Mouse (Mus musculus) liver, adult 2 months (tissue): Measurements from ENCODE around the gene Cfap97d2. TPM values are rescaled to one million over a fixed set of nuclear protein-coding genes. Genes with fewer than 3 reads are reported as not detected.
A peak's percentile ranks its signal among the peaks of the same experiment; 100 is the strongest.

Source experiments
- DNase-seq: peaks from one replicate; pipeline ENCODE4 v3.0.0-alpha.2; 2011; ENCODE audit warnings: low read depth, low spot score; ENCODE audit errors: extremely low read depth
- H3K27ac ChIP-seq: fragments of 200-500 bp; replicated peaks from 2 replicates; pipeline ENCODE4 v1.5.1; 2012; ENCODE audit warnings: low read depth, mild to moderate bottlenecking, control low read depth, inconsistent platforms, low read length; ENCODE audit not compliant: insufficient read depth
- H3K27me3 ChIP-seq: fragments of 200-500 bp; 2 replicates; pipeline ENCODE4 v1.6.1; 2012; ENCODE audit warnings: mild to moderate bottlenecking, moderate library complexity, low read length, inconsistent platforms; ENCODE audit not compliant: control insufficient read depth, insufficient read depth
- H3K36me3 ChIP-seq: fragments of 200-500 bp; 2 replicates; pipeline ENCODE4 v1.6.1; 2012; ENCODE audit warnings: low read length, inconsistent platforms; ENCODE audit not compliant: control insufficient read depth, insufficient read depth
- H3K4me1 ChIP-seq: fragments of 200-500 bp; 2 replicates; pipeline ENCODE4 v1.6.1; 2011; ENCODE audit warnings: low read length; ENCODE audit not compliant: control insufficient read depth, insufficient read depth
- H3K4me3 ChIP-seq: fragments of 200-500 bp; 2 replicates; pipeline ENCODE4 v1.5.1; 2011; ENCODE audit warnings: low read depth, mild to moderate bottlenecking, control low read depth, low read length, moderate library complexity; ENCODE audit not compliant: insufficient read depth
- H3K79me2 ChIP-seq: fragments of 200-500 bp; 2 replicates; pipeline ENCODE4 v1.6.1; 2012; ENCODE audit warnings: inconsistent platforms, mild to moderate bottlenecking, low read length, moderate library complexity; ENCODE audit not compliant: control insufficient read depth, insufficient read depth
- H3K9ac ChIP-seq: fragments of 200-500 bp; 2 replicates; pipeline ENCODE4 v1.6.1; 2012; ENCODE audit warnings: low read depth, mild to moderate bottlenecking, control low read depth, inconsistent platforms, low read length
- CTCF ChIP-seq: fragments of 200-500 bp; IDR thresholded peaks from 2 replicates; pipeline ENCODE4 v1.5.1; 2011; ENCODE audit warnings: low read depth, low read length, control low read depth
- POLR2A ChIP-seq: fragments of 200-500 bp; IDR thresholded peaks from 2 replicates; pipeline ENCODE4 v1.6.1; 2011; ENCODE audit warnings: low read length, control low read depth; ENCODE audit not compliant: insufficient read depth; ENCODE audit errors: extremely low read depth
- WGBS: fragments of 180-500 bp; shearing (Covaris S2); methylation state at CpG from one replicate; pipeline ENCODE4 v1.1.7; 2018; 5-methylcytosine and 5-hydroxymethylcytosine counted together
- polyA plus RNA-seq: library from polyadenylated mRNA; depleted of rRNA; stranded (reverse); fragments of >200 nt; gene quantifications from 2 replicates; pipeline ENCODE4 v1.2.3, GENCODE M21; 2012; rRNA removed
- total RNA-seq: library from RNA; depleted of rRNA; stranded (reverse); fragments of >200 nt; gene quantifications from 2 replicates; pipeline ENCODE4 v1.2.3, GENCODE M21; 2014; rRNA removed

Cfap97d2 gene
- total RNA-seq (not detected in 2 replicates), polyA plus RNA-seq (not detected in 2 replicates)

- H3K27me3 ChIP-seq = no peaks in the 10 kb centered on the region
- DNase-seq = no peak
- WGBS = 35% methylated on average over 5 of the region's 5 CpGs
- H3K4me3 ChIP-seq = no peak within 1 kb of the TSS
- TF ChIP-seq CTCF (no peak), POLR2A (no peak)
- H3K79me2 ChIP-seq = no peaks in the 10 kb centered on the region
- H3K36me3 ChIP-seq = no peaks in the 10 kb centered on the region
- H3K27ac ChIP-seq = no peak within 1 kb of the TSS
- H3K9ac ChIP-seq = no peak within 1 kb of the TSS
- no peaks in the 10 kb centered on the region for H3K4me1 ChIP-seq
Observed at GRCm38 (mm10) chr8:13705668-13706067, at the start of gene Cfap97d2. Gene Cfap97d2 (plus strand): TSS chr8:13705889.

GRCm38 (mm10) chr8:13657479-13657878 is 48.2 kb upstream of the Cfap97d2 start:
- TF ChIP-seq CTCF = no peak
- no peak for TF ChIP-seq POLR2A
- 80% methylated on average over 12 of the region's 12 CpGs for WGBS
- Histone ChIP-seq H3K9ac (no peak overlapping the region), H3K4me1 (no peaks in the 10 kb centered on the region), H3K27ac (no peak overlapping the region), H3K4me3 (no peak overlapping the region), H3K36me3 (no peaks in the 10 kb centered on the region), H3K79me2 (no peaks in the 10 kb centered on the region), H3K27me3 (no peaks in the 10 kb centered on the region)
- no peak for DNase-seq

- no peak overlapping the region for H3K9ac ChIP-seq
- no peak overlapping the region for H3K27ac ChIP-seq
- H3K4me1 ChIP-seq = no peaks in the 10 kb centered on the region; the same call in 1 of the 2 replicates
- no peak for DNase-seq
- TF ChIP-seq CTCF = no peak
- no peak for TF ChIP-seq POLR2A
- 87% methylated on average over 13 of the region's 13 CpGs for WGBS
- no peaks in the 10 kb centered on the region for H3K79me2 ChIP-seq
- no peak overlapping the region for H3K4me3 ChIP-seq
- H3K27me3 ChIP-seq = no peaks in the 10 kb centered on the region
- H3K36me3 ChIP-seq = no peaks in the 10 kb centered on the region
Observed at GRCm38 (mm10) chr8:13660323-13660722, 45.4 kb upstream of the Cfap97d2 start.

DNA sequence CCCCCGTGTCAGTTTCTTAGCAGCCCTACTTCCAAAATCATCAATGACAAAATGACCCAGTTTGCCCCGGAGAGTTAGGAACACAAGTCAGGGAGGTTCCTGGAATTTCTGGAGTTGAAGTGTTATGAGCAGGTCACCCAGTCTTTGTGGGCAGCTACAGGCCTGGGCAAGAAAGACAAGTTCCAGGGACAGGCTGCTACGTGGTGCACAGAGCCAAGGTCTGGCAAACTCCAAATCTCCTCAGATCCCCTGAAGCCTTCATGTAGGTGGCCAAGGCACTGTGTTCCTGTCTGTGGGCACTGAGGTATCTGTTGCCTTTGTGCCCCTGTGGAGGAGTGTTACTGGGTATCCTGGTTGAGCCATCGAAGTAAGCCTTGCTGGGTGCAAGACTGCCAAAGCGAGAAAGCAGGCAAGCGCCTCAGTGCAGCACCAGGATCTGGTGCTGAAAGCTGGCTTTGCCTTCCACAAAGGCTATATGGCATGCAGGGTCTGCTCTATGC is 40.9 kb upstream of the Cfap97d2 start:
- Histone ChIP-seq H3K36me3 (no peaks in the 10 kb centered on the region), H3K79me2 (no peaks in the 10 kb centered on the region), H3K27me3 (no peaks in the 10 kb centered on the region), H3K27ac (no peak overlapping the region), H3K4me3 (no peak overlapping the region), H3K4me1 (no peaks in the 10 kb centered on the region; the same call in 1 of the 2 replicates), H3K9ac (no peak overlapping the region)
- 82% methylated on average over 6 of the region's 6 CpGs for WGBS
- DNase-seq = no peak
- no peak for TF ChIP-seq POLR2A
- no peak for TF ChIP-seq CTCF

- no peaks in the 10 kb centered on the region for H3K36me3 ChIP-seq
- TF ChIP-seq POLR2A (no peak), CTCF (no peak)
- H3K27ac ChIP-seq = no peak overlapping the region
- H3K79me2 ChIP-seq = no peaks in the 10 kb centered on the region
- H3K9ac ChIP-seq = no peak overlapping the region
- H3K4me3 ChIP-seq = no peak overlapping the region
- no peaks in the 10 kb centered on the region; the same call in 1 of the 2 replicates for H3K4me1 ChIP-seq
- no peaks in the 10 kb centered on the region for H3K27me3 ChIP-seq
- 89% methylated on average over 4 of the region's 4 CpGs for WGBS
- DNase-seq = no peak
Observed at GRCm38 (mm10) chr8:13665538-13665937, 40.2 kb upstream of the Cfap97d2 start.

GRCm38 (mm10) chr8:13665944-13666343 is 39.7 kb upstream of the Cfap97d2 start:
- no peaks in the 10 kb centered on the region for H3K36me3 ChIP-seq
- H3K27ac ChIP-seq = peak overlapping the region; percentile 5; the same call in 1 of the 2 replicates
- TF ChIP-seq POLR2A = no peak
- no peak for DNase-seq
- H3K4me1 ChIP-seq = no peaks in the 10 kb centered on the region; the same call in 1 of the 2 replicates
- no peak overlapping the region for H3K9ac ChIP-seq
- H3K27me3 ChIP-seq = no peaks in the 10 kb centered on the region
- H3K4me3 ChIP-seq = no peak overlapping the region
- H3K79me2 ChIP-seq = no peaks in the 10 kb centered on the region
- WGBS = 63% methylated on average over 8 of the region's 8 CpGs
